Mouse (Mus musculus) spleen, postnatal 14 days (tissue): ENCODE results near the gene Lbp.

ENCODE experiments used
- DNase-seq, 2 experiments: peaks; one replicate each; pipeline ENCODE4 v3.0.0; 2021 to 2022; ENCODE audit warnings: low spot score in 2 of 2

Lbp gene

DNA sequence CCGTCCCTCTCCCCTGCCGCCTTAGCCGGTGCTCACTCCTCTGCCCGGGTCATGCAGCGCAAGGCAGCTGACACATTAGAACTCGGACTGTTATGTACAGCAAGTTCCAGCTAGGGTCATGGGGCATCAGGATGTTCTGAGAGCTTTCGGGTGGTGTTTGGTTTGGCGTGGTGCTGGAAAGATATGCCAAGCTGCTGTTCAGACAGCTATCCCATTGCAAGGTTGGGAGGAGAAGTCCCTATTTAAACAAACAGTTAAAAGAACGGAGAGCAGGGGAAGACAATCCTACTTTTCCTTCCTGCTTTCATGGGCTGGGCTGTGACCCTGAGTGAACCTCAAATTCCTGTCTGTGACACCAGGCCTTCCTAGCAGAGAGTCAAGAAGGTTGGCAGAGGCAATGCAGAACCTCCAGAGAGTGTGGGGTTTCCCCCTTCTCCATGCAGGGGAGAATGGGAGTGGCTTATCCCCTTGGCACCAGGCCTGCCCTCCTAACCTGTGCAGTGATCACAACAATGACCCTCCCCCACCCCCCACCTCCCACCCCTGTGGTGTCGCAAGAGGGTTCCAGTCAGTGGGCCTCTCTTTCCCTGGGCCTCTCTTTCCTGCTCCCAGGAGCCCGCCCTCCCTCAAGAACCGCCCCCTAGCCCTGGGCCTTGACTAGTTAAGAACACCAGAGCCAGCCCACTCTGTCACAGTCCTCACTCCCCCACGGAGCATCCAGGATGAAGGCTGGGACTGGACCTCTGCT, at the start of gene Lbp:
Lbp (plus strand) TSS at position 546 of the 748 bp plus-strand sequence.
- no peak for DNase-seq

GRCm38 (mm10) chr2:158256894-158257293, 49.4 kb upstream of the Lbp start:
- DNase-seq, result no peak

GRCm38 (mm10) chr2:158258005-158258418, 48.3 kb upstream of the Lbp start, which contains the start of gene Bpi:
Bpi (plus strand) TSS chr2:158258094.
- peak in 1 of 2 experiments; percentile 10 for DNase-seq

DNA sequence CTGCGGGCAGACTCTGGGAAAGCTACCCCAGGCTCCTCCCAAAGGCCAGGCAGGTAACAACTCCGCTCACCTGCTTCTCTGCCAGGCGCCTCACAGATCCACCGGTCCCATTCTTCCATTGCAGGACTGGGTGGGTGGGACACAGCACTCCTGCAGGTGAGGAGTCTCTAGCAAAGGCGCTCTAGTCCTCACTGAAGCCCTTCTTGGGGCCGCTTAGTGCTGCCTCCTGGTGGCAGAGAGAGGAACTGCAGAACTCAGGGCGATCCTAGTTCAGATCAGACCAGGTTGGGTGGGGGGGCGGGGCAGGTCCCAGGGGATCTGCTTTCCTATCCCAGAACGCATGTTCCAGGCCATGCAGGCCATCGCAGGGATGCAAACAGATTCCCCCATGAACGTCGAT, 47.5 kb upstream of the Lbp start:
- peak; percentile 19 to 53 for DNase-seq

GRCm38 (mm10) chr2:158259498-158259897, 46.8 kb upstream of the Lbp start:
- no peak for DNase-seq

DNA sequence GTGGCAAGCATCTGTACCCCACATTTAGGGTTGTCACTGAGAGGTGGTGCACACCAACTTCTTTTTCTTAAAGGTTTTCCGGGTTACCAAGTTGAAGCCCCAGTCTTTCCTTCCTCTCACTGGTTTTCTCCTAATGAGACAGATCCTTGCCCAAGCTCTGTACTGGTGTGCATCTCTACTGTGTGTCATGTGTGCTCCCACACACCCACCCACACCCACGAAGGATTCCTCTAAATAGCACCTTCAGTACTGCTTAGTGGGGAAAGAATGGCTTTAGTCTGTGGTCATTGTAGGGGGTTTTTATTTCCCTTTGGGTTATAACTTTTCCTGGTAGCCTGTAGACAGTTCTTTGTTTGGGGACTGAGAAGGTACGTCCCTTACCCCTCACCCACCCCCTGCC, 41.4 kb upstream of the Lbp start:
- DNase-seq, result no peak

GRCm38 (mm10) chr2:158270017-158270416, 36.3 kb upstream of the Lbp start:
- no peak for DNase-seq

- no peak for DNase-seq
Observed at GRCm38 (mm10) chr2:158273646-158274045, 32.6 kb upstream of the Lbp start.

DNA sequence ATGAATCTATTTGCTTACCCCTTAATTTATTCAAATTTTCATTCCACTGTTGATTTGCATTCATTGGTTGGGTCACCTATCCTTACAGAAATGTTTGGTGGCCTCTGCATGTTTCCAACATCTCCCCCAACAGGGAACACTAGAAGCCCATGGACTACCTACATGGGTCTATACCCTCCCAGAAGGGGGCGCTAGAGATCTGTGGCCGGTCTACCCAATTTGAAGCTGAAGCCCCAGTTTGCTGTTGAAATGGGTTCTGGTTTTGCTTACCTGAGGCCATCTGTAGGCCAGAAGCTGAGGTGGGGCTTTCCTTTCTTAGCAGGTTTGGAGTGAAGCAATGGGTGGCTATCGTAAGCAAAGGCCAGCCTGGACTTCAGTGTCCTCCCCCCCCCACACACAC, 30.9 kb upstream of the Lbp start:
- DNase-seq, result no peak

DNA sequence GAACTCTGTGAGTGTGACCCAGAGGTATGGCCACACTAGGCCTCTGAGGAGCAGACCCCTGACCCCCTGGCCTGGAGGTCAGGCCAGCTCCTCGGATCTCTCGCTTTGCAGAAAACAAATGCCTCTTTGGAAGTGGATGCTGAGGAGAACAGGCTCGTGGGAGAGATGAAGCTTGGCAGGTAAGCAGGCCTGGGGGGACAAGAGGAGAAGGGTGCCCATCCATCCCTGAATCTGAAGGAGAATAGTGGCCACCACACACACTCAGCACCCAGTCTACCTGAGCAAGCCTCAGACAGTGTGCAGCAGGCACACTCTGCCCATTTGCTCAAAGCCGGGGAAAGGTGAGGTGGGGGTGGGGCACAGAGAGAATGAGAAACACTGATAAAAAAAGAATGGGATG, 30.5 kb upstream of the Lbp start:
- no peak for DNase-seq

DNA sequence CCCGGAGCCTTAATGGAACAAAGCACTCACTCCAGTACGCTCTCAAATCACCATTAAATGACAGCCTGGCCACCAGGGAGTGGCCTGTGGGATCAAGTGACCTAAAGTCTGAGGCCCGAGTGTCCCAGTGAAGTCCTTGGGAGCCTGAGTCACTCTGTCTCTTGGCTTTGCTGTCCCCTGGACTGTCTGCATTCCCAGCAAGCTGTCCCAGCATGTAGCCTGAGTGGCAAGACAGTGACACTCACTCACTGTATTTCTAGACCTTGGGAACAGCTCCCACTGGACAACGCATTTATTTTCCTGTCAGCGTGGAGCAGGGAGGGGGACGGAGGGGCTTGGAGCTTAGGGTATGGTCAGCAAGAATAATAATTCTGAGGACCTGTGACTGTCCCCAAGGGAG, 29.8 kb upstream of the Lbp start:
- no peak for DNase-seq

GRCm38 (mm10) chr2:158276878-158277277, 29.4 kb upstream of the Lbp start:
- no peak for DNase-seq

- DNase-seq, result no peak
Observed at GRCm38 (mm10) chr2:158279656-158280055, 26.6 kb upstream of the Lbp start.

DNA sequence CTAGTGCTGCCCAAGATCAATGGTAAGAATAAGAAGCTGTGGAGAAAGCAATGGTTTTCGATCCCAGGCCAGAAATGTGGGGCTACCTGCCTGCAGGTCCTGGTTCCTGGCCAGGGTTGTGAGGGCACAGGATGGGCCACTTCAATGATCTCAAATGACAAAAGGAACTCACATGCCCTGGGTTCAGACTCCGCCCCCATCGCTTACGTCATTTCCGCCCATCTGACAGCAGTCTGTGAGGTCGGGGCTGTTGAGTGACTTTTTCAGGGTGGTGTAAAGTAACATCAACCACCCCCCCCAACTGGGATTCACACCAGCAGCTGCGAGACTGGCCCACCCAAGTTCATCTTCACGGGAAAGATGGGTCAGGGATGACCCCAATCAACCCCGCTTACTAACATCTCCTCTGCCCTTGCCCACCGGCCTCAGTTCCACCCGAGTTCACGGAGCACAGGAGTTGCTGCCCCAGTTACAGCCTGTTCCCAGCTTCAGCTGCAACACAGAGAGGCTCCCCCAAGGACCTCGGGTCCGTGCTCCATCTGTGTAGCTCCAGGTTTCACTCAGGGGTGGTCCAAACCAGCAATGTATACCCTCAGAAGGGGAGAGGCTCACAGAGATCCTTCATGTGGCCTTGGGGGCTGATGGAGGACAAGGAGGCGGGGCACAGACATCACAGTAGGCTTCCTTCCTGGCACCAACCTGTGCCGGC, 24.6 kb upstream of the Lbp start:
- DNase-seq, result no peak

DNA sequence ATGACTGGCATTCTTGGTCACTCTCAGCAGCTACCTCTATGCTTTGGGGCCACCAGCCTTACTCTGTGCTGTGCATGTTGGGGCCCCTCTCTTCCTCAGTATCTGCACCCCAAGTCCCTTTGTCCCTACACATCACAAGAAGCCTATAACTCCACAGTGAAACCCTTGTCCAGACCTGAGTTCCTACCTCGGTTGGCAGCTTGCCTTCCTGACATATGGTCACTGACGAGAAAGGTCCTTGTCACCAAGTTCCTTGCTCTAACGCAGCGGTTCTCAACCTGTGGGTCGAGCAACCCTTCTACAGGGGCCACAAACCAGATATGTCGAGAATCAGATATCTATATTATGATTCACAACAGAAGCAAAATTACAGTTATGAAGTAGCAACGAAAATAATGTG, 23.2 kb upstream of the Lbp start:
- no peak for DNase-seq

DNA sequence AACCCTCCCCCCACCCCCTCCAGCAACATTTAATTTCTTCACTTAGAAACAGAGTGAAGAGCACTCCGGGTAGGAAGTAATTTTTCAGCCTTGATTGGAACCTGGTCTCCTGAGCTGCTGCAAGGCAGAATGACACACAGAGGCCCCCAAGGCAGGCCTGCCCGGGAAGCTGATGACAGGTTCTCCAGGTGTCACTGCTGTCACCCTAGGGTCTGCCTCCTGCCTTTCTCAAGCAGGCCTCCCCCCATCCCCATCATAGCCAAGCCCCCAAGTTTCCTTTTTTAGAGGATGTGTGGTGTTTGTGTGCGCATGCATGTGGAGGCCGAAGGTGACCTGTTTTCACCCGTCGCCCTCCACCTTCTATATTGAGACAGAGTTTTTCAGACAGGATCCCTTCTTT, 22.5 kb upstream of the Lbp start:
- no peak for DNase-seq

DNA sequence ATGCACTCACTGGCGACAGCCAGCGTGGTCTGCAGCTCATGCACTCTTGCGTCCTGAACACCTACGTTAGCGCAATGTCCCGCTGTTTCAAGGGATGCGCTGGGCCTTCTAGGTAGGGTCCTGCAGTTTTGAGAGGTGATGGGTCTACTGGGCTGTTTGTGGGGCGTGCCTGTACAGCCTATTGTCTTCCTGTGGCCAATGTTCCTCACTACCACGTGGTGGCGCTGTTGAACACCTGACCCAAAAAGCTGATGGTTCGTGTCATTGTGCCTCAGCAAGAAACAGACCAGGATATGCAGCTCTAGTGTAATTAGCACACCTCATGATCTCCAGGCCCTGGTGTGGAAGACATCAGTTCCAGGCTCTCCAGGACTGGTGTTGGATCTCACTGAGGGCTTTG, 21.7 kb upstream of the Lbp start:
- DNase-seq, result peak in 1 of 2 experiments; percentile 17

GRCm38 (mm10) chr2:158285655-158286054, 20.6 kb upstream of the Lbp start:
- no peak for DNase-seq

GRCm38 (mm10) chr2:158295700-158296099, 10.6 kb upstream of the Lbp start:
- no peak for DNase-seq

DNA sequence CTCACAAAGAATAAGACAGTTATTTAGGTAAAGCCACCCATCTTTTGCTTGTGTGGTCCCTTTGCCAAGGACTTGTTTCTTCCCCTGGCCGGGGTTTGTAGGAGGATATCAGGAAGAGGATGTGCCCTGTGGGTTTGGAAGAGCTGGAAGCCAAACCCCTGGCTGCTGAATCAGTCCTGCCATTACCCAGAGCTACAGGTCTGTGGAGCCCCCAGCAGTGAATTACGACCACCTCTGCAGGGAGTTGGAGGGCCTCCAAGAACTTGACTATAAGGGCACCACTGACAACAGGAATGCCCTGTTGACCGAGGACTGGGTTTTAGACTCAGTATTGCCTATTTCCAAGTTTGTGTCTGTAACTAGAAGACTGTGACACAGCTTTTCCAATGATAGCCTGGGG, 7.1 kb upstream of the Lbp start:
- no peak for DNase-seq

DNA sequence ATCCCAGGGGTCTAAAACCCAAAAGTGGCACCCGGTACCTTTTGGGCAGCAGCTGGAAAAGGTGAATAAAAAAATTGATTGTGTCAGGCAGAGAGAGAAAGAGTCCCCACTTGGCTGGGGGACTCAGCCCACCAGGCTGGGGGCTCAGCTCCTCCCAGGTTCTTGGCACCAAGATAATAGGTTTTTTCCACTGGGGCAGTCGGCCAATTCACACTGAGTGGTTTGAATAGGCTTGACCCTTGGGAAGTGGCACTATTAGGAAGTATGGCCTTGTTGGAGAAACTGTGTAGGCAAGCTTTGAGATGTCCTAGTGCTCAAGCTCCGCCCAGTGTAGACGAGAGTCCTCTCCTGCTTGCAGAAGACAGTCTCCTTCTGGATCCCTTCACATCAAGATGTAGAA, 6.6 kb upstream of the Lbp start:
- no peak for DNase-seq

DNA sequence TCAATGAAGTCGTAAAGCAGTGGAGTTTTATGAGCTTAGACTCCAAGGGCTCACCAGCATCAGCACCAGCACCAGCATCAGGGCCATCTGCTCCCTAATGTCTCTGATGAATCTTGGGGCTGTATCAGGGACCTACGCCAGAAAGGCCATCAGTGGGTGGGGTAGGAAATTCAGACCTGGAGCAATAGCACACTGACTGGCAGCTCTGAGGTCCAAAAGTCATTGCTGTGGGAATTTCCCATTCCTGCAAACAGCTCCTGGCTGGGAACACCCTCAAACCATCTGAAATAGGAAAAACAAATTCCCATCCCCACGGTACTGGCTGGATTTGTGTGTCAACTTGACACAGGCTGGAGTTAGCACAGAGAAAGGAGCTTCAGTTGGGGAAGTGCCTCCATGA, 3.5 kb upstream of the Lbp start:
- DNase-seq, result no peak

GRCm38 (mm10) chr2:158306696-158307049, 380 bp downstream of the Lbp start:
- no peak for DNase-seq
